Mouse (Mus musculus) MEL (cell line): ENCODE measurements around the gene Sept9. TPM values are rescaled to one million over a fixed set of nuclear protein-coding genes. Genes with fewer than 3 reads are reported as not detected.

ENCODE experiments used
- DNase-seq: peaks from one replicate; pipeline ENCODE4 v3.0.0; 2011; ENCODE audit warnings: low read depth, low spot score
- H3K27ac ChIP-seq: 2 replicates; pipeline ENCODE4 v1.5.1; 2012; ENCODE audit warnings: low read depth, mild to moderate bottlenecking, control low read depth, low read length, moderate library complexity; ENCODE audit not compliant: control insufficient read depth
- H3K27me3 ChIP-seq, 2 experiments: fragments of 150-350 bp in 1 of 2; sonication (generic) in 1 of 2; 2 replicates each; pipeline ENCODE4 v1.6.1; 2012; ENCODE audit warnings: low read length in 2 of 2, mild to moderate bottlenecking in 2 of 2, improper control_type of control experiment in 1 of 2, moderate library complexity in 1 of 2; ENCODE audit not compliant: insufficient read depth in 2 of 2, control insufficient read depth in 1 of 2
- H3K36me3 ChIP-seq, 2 experiments: 2 replicates each; pipeline ENCODE4 v1.6.1; 2012 to 2014; ENCODE audit warnings: low read length in 2 of 2, improper control_type of control experiment in 1 of 2, inconsistent platforms in 1 of 2, mild to moderate bottlenecking in 1 of 2; ENCODE audit not compliant: insufficient read depth in 2 of 2, control insufficient read depth in 1 of 2
- H3K4me1 ChIP-seq, 2 experiments: fragments of 150-350 bp in 1 of 2; sonication (generic) in 1 of 2; 2 replicates each; pipeline ENCODE4 v1.6.1; 2012; ENCODE audit warnings: low read length in 2 of 2, improper control_type of control experiment in 1 of 2, mild to moderate bottlenecking in 1 of 2; ENCODE audit not compliant: insufficient read depth in 2 of 2, control insufficient read depth in 1 of 2
- H3K4me3 ChIP-seq, 2 experiments: fragments of 150-350 bp in 1 of 2; sonication (generic) in 1 of 2; 2 replicates each; pipeline ENCODE4 v1.5.1; 2012; ENCODE audit warnings: low read depth in 2 of 2, low read length in 2 of 2, mild to moderate bottlenecking in 2 of 2, moderate library complexity in 2 of 2, control low read depth in 1 of 2, improper control_type of control experiment in 1 of 2; ENCODE audit not compliant: control insufficient read depth in 1 of 2, insufficient read depth in 1 of 2
- H3K79me2 ChIP-seq: 2 replicates; pipeline ENCODE4 v1.6.1; 2012; ENCODE audit warnings: mild to moderate bottlenecking, low read length, moderate library complexity; ENCODE audit not compliant: control insufficient read depth, poor library complexity, insufficient read depth
- H3K9ac ChIP-seq: 2 replicates; pipeline ENCODE4 v1.6.1; 2012; ENCODE audit warnings: low read depth, mild to moderate bottlenecking, control low read depth, low read length, moderate library complexity; ENCODE audit not compliant: control insufficient read depth, poor library complexity, severe bottlenecking
- H3K9me3 ChIP-seq: fragments of 150-350 bp; sonication (generic); replicated peaks from 2 replicates; pipeline ENCODE4 v1.6.1; 2012; ENCODE audit warnings: mild to moderate bottlenecking, low read length, improper control_type of control experiment, moderate library complexity; ENCODE audit not compliant: insufficient read depth
- CTCF ChIP-seq, 3 experiments: IDR thresholded peaks in 2 of 3; conservative IDR thresholded peaks in 1 of 3; 2 replicates each; pipeline ENCODE4 v1.5.1; 2011 to 2012; ENCODE audit warnings: low read length in 3 of 3, low read depth in 2 of 3, mild to moderate bottlenecking in 2 of 3, improper control_type of control experiment in 1 of 3, inconsistent platforms in 1 of 3, mixed read lengths in 1 of 3, moderate library complexity in 1 of 3; ENCODE audit not compliant: control insufficient read depth in 1 of 3, insufficient read depth in 1 of 3, poor library complexity in 1 of 3, severe bottlenecking in 1 of 3
- E2F4 ChIP-seq: IDR thresholded peaks from 2 replicates; pipeline ENCODE4 v1.6.1; 2011; ENCODE audit warnings: low read depth, low read length, improper control_type of control experiment, borderline replicate concordance
- EP300 ChIP-seq, 2 experiments: IDR thresholded peaks; 2 replicates each; pipeline ENCODE4 v1.6.1; 2011; ENCODE audit warnings: improper control_type of control experiment in 2 of 2, low read length in 2 of 2, low read depth in 1 of 2, mild to moderate bottlenecking in 1 of 2
- ETS1 ChIP-seq: IDR thresholded peaks from 2 replicates; pipeline ENCODE4 v1.6.1; 2012; ENCODE audit warnings: low read depth, mild to moderate bottlenecking, inconsistent platforms, low read length, improper control_type of control experiment, moderate library complexity
- GABPA ChIP-seq: IDR thresholded peaks from 2 replicates; pipeline ENCODE4 v1.6.1; 2012; ENCODE audit warnings: low read depth, mild to moderate bottlenecking, inconsistent platforms, low read length, improper control_type of control experiment, moderate library complexity
- GATA1 ChIP-seq: IDR thresholded peaks from 2 replicates; pipeline ENCODE4 v1.6.1; 2011; ENCODE audit warnings: low read depth, low read length, improper control_type of control experiment
- HCFC1 ChIP-seq: IDR thresholded peaks from 2 replicates; pipeline ENCODE4 v1.6.1; 2012; ENCODE audit warnings: low read depth, mild to moderate bottlenecking, inconsistent platforms, low read length, improper control_type of control experiment, moderate library complexity
- KAT2A ChIP-seq: conservative IDR thresholded peaks from 2 replicates; pipeline ENCODE4 v1.6.1; 2012; ENCODE audit warnings: low read depth, low read length, improper control_type of control experiment, inconsistent platforms
- MAFK ChIP-seq: IDR thresholded peaks from 2 replicates; pipeline ENCODE4 v1.6.1; 2011; ENCODE audit warnings: low read depth, mild to moderate bottlenecking, low read length, improper control_type of control experiment, borderline replicate concordance
- MEF2A ChIP-seq: IDR thresholded peaks from 2 replicates; pipeline ENCODE4 v1.6.1; 2014; ENCODE audit warnings: low read depth, mild to moderate bottlenecking, inconsistent platforms, low read length, improper control_type of control experiment; ENCODE audit not compliant: poor library complexity, insufficient replicate concordance, severe bottlenecking; ENCODE audit errors: extremely low read depth
- MXI1 ChIP-seq: IDR thresholded peaks from 2 replicates; pipeline ENCODE4 v1.6.1; 2011; ENCODE audit warnings: mild to moderate bottlenecking, low read depth, low read length, improper control_type of control experiment
- MYB ChIP-seq: IDR thresholded peaks from 2 replicates; pipeline ENCODE4 v1.6.1; 2011; ENCODE audit warnings: mild to moderate bottlenecking, low read depth, low read length, improper control_type of control experiment
- NELFE ChIP-seq: IDR thresholded peaks from 2 replicates; pipeline ENCODE4 v1.6.1; 2011; ENCODE audit warnings: low read depth, low read length, improper control_type of control experiment
- POLR2AphosphoS5 ChIP-seq: IDR thresholded peaks from 2 replicates; pipeline ENCODE4 v1.6.1; 2012; ENCODE audit warnings: low read depth, borderline replicate concordance, mild to moderate bottlenecking, inconsistent platforms, low read length, moderate library complexity, mixed read lengths
- RAD21 ChIP-seq: IDR thresholded peaks from 2 replicates; pipeline ENCODE4 v1.6.1; 2011; ENCODE audit warnings: mild to moderate bottlenecking, low read depth, low read length, improper control_type of control experiment
- SMC3 ChIP-seq: IDR thresholded peaks from 2 replicates; pipeline ENCODE4 v1.6.1; 2011; ENCODE audit warnings: low read depth, low read length, improper control_type of control experiment
- TBP ChIP-seq: IDR thresholded peaks from 2 replicates; pipeline ENCODE4 v1.8.0; 2011; ENCODE audit warnings: low read depth, low read length, improper control_type of control experiment
- TCF12 ChIP-seq: IDR thresholded peaks from 2 replicates; pipeline ENCODE4 v1.6.1; 2014; ENCODE audit warnings: low read depth, mild to moderate bottlenecking, inconsistent platforms, low read length, improper control_type of control experiment, moderate library complexity
- UBTF ChIP-seq: IDR thresholded peaks from 2 replicates; pipeline ENCODE4 v1.6.1; 2012; ENCODE audit warnings: low read depth, mild to moderate bottlenecking, inconsistent platforms, low read length, improper control_type of control experiment, moderate library complexity, borderline replicate concordance; ENCODE audit not compliant: insufficient read depth
- USF1 ChIP-seq: IDR thresholded peaks from 2 replicates; pipeline ENCODE4 v1.6.1; 2014; ENCODE audit warnings: low read depth, mild to moderate bottlenecking, inconsistent platforms, low read length, improper control_type of control experiment, moderate library complexity
- USF2 ChIP-seq, 2 experiments: IDR thresholded peaks; 2 replicates each; pipeline ENCODE4 v1.6.1; 2011 to 2012; ENCODE audit warnings: improper control_type of control experiment in 2 of 2, low read length in 2 of 2, borderline replicate concordance in 1 of 2, inconsistent platforms in 1 of 2, low read depth in 1 of 2, mild to moderate bottlenecking in 1 of 2; ENCODE audit not compliant: insufficient read depth in 1 of 2
- ZKSCAN1 ChIP-seq: IDR thresholded peaks from 2 replicates; pipeline ENCODE4 v1.6.1; 2012; ENCODE audit warnings: low read depth, mild to moderate bottlenecking, inconsistent platforms, low read length, improper control_type of control experiment, moderate library complexity
- ZMIZ1 ChIP-seq: IDR thresholded peaks from 2 replicates; pipeline ENCODE4 v1.6.1; 2012; ENCODE audit warnings: low read depth, mild to moderate bottlenecking, inconsistent platforms, low read length, improper control_type of control experiment, moderate library complexity
- polyA plus RNA-seq, 2 experiments: library from polyadenylated mRNA; stranded (reverse) in 1 of 2; unstranded in 1 of 2; fragments of >175 nt in 1 of 2; fragments of >200 nt in 1 of 2; gene quantifications; 2 replicates each; pipeline versions ENCODE4 v1.2.1 to v1.2.4; 2012; ENCODE audit warnings: low replicate concordance in 2 of 2, low read depth in 1 of 2; ENCODE audit not compliant: insufficient read length in 2 of 2, insufficient read depth in 1 of 2, missing spikeins in 1 of 2
- total RNA-seq: library from RNA; depleted of rRNA; stranded (reverse); fragments of 300-350 nt; gene quantifications from 2 replicates; pipeline ENCODE4 v1.2.3, GENCODE M21; 2012

Sept9 gene
- total and polyA plus RNA-seq, 3 experiments, result 49.7 to 196 (median 163) TPM

DNA sequence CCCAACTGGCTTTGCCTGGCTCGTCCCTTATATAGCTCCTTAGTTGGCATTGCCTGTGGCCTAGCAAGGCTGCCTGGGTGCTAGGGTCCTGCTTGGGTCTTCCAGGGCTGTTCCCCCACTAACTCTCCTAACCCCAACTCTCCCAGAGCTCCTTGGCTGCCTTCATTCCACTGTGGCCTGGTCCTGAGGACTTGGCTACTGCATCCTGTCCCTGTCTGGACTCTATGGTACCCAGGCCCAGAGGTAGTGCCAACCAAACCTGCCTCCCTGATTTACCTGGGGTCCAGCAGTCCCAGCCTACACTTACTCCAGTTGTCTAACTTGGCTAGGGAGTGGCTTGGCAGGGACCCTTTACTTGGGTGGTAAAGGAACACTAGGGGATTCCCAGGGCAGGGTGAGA is 207.2 kb downstream of the Sept9 start:
- H3K27me3 ChIP-seq, result peaks cover 2 to 3% of the 10 kb centered on the region in 2 experiments; a peak in 2 of 4 replicates
- TF ChIP-seq MAFK (no peak), HCFC1 (no peak), GABPA (no peak), MXI1 (no peak), POLR2AphosphoS5 (no peak), UBTF (no peak), USF2 (IDR thresholded peaks at IDR 0.05; ENCODE audit: borderline replicate concordance in 1 of 2, insufficient read depth in 1 of 2, low read depth in 1 of 2, low read length in 2 of 2) (no peak), RAD21 (no peak), MYB (no peak), MEF2A (no peak), KAT2A (no peak)
- H3K9me3 ChIP-seq, result no peaks in the 10 kb centered on the region
- peaks cover 0 to 6% of the 10 kb centered on the region in 2 experiments; a peak in 1 of 4 replicates for H3K4me1 ChIP-seq
- no peak overlapping the region for H3K27ac ChIP-seq
- no peak overlapping the region for H3K4me3 ChIP-seq
- DNase-seq, result no peak
- peaks cover 0 to 10% of the 10 kb centered on the region in 2 experiments; a peak in 2 of 4 replicates for H3K36me3 ChIP-seq
- H3K9ac ChIP-seq, result no peak overlapping the region
- no peaks in the 10 kb centered on the region for H3K79me2 ChIP-seq

DNA sequence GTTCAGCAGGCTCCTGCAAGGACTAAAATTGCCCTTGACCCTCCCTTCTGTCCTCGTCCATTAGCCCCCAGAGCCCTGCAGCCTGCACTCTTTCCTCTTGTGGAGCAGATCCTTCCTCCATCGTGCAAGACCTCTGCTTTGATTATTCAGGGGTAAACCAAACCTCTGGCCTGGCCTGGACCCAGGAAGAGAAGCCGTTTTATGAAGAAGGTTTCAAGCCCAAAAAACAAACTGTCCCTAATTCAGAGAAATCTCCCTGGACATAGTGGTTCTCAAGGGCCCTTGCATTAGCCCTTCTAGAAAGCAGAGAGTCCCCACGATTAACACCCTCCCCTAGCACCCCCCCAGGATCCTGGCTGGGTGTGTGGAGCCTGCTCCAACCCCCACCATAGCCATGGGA is 207.7 kb downstream of the Sept9 start:
- H3K4me3 ChIP-seq, result no peak overlapping the region
- H3K9ac ChIP-seq, result no peak overlapping the region
- DNase-seq, result no peak
- peaks cover 2 to 3% of the 10 kb centered on the region in 2 experiments; a peak in 2 of 4 replicates for H3K27me3 ChIP-seq
- H3K79me2 ChIP-seq, result no peaks in the 10 kb centered on the region
- TF ChIP-seq SMC3 (no peak), TCF12 (no peak), CTCF (IDR thresholded peaks at IDR 0.05 in 2 of 3, conservative IDR thresholded peaks at IDR 0.05 in 1 of 3; ENCODE audit: control insufficient read depth in 1 of 3, insufficient read depth in 1 of 3, low read depth in 2 of 3, low read length in 3 of 3, poor library complexity in 1 of 3, severe bottlenecking in 1 of 3) (no peak), TBP (no peak), NELFE (no peak), ETS1 (no peak), EP300 (IDR thresholded peaks at IDR 0.05; ENCODE audit: low read depth in 1 of 2, low read length in 2 of 2) (no peak), ZMIZ1 (no peak), MEF2A (no peak), E2F4 (no peak), GATA1 (no peak), USF1 (no peak), ZKSCAN1 (no peak)
- peaks cover 0 to 6% of the 10 kb centered on the region in 2 experiments; a peak in 1 of 4 replicates for H3K4me1 ChIP-seq
- no peaks in the 10 kb centered on the region for H3K9me3 ChIP-seq
- peaks cover 0 to 10% of the 10 kb centered on the region in 2 experiments; a peak in 2 of 4 replicates for H3K36me3 ChIP-seq
- H3K27ac ChIP-seq, result no peak overlapping the region
